Mouse (Mus musculus) liver, adult 2 months (tissue): ENCODE results near the gene Abtb1.

Experiments used
- CTCF ChIP-seq: fragments of 200-500 bp; IDR thresholded peaks from 2 replicates; pipeline ENCODE4 v1.5.1; 2011; ENCODE audit warnings: low read depth, low read length, control low read depth
- POLR2A ChIP-seq: fragments of 200-500 bp; IDR thresholded peaks from 2 replicates; pipeline ENCODE4 v1.6.1; 2011; ENCODE audit warnings: low read length, control low read depth; ENCODE audit not compliant: insufficient read depth; ENCODE audit errors: extremely low read depth

- TF ChIP-seq POLR2A = no peak
- TF ChIP-seq CTCF = no peak
Observed at GRCm38 (mm10) chr6:88884195-88884594, 42.4 kb upstream of the Abtb1 start.
